Mouse (Mus musculus) heart, adult 2 months (tissue): Measurements from ENCODE around the gene Dusp2. TPM values are rescaled to one million over a fixed set of nuclear protein-coding genes. Genes with fewer than 3 reads are reported as not detected.

Experiments used
- DNase-seq, 2 experiments: peaks; one replicate each; pipeline ENCODE4 v3.0.0; 2021
- H3K27ac ChIP-seq: fragments of 200-600 bp; 2 replicates; pipeline ENCODE4 v1.8.1; 2022
- H3K27me3 ChIP-seq: fragments of 200-500 bp; 2 replicates; pipeline ENCODE4 v1.6.1; 2012; ENCODE audit warnings: mild to moderate bottlenecking, low read length, inconsistent platforms, mixed read lengths; ENCODE audit not compliant: control insufficient read depth, insufficient read depth
- H3K36me3 ChIP-seq: fragments of 200-500 bp; 2 replicates; pipeline ENCODE4 v1.6.1; 2012; ENCODE audit warnings: low read length, inconsistent platforms; ENCODE audit not compliant: control insufficient read depth, insufficient read depth
- H3K4me1 ChIP-seq: fragments of 200-500 bp; 2 replicates; pipeline ENCODE4 v1.6.1; 2011; ENCODE audit warnings: low read length; ENCODE audit not compliant: control insufficient read depth, insufficient read depth
- H3K4me3 ChIP-seq: fragments of 200-600 bp; 2 replicates; pipeline ENCODE4 v1.8.1; 2022
- H3K79me2 ChIP-seq: fragments of 200-500 bp; replicated peaks from 2 replicates; pipeline ENCODE4 v1.6.1; 2012; ENCODE audit warnings: mild to moderate bottlenecking, inconsistent platforms, low read length, moderate library complexity, mixed read lengths; ENCODE audit not compliant: control insufficient read depth, insufficient read depth
- H3K9ac ChIP-seq: fragments of 200-500 bp; 2 replicates; pipeline ENCODE4 v1.6.1; 2012; ENCODE audit warnings: low read depth, mild to moderate bottlenecking, control low read depth, inconsistent platforms, low read length, mixed read lengths
- CTCF ChIP-seq: fragments of 200-600 bp; IDR thresholded peaks from 2 replicates; pipeline ENCODE4 v1.8.1; 2022; ENCODE audit warnings: antibody characterized with exemption, mild to moderate bottlenecking, moderate library complexity
- EP300 ChIP-seq: fragments of 200-500 bp; IDR thresholded peaks from 2 replicates; pipeline ENCODE4 v1.6.1; 2011; ENCODE audit warnings: low read depth, low read length, control low read depth; ENCODE audit not compliant: insufficient read depth
- POLR2A ChIP-seq: fragments of 200-500 bp; IDR thresholded peaks from 2 replicates; pipeline ENCODE4 v1.6.1; 2011; ENCODE audit warnings: mild to moderate bottlenecking, low read depth, low read length, control low read depth; ENCODE audit not compliant: insufficient read depth
- WGBS: fragments of 180-500 bp; shearing (Covaris S2); methylation state at CpG from one replicate; pipeline ENCODE4 v1.1.7; 2018; 5-methylcytosine and 5-hydroxymethylcytosine counted together
- intact Hi-C: fragments of 180-260 bp; cut with DNase I; formaldehyde crosslinking; loops from one replicate; pipeline ENCODE4 v1.15.1; 2025
- polyA plus RNA-seq: library from polyadenylated mRNA; depleted of rRNA; stranded (reverse); fragments of >200 nt; gene quantifications from 2 replicates; pipeline ENCODE4 v1.2.3, GENCODE M21; 2012
- total RNA-seq, 2 experiments: library from RNA; stranded (reverse); gene quantifications; 2 replicates each; pipeline ENCODE4 v1.2.3; 2021

Gene Dusp2
- total and polyA plus RNA-seq, 3 experiments, result 0.44 to 1.1 (median 0.45) TPM

- 84% methylated on average over 5 of the region's 5 CpGs for WGBS
- H3K4me1 ChIP-seq, result 0 out of 2 replicates have a peak, but pooled peaks cover 1% of the 10 kb centered on the region
- no peak for DNase-seq
Observed at GRCm38 (mm10) chr2:127316431-127316830, 19.5 kb upstream of the Dusp2 start.

GRCm38 (mm10) chr2:127318136-127318535, 17.8 kb upstream of the Dusp2 start:
- 89% methylated on average over 4 of the region's 4 CpGs for WGBS
- no peaks in the 10 kb centered on the region for H3K36me3 ChIP-seq
- no peak for TF ChIP-seq POLR2A
- no peak for TF ChIP-seq EP300
- no peak for TF ChIP-seq CTCF
- no peaks in the 10 kb centered on the region for H3K27me3 ChIP-seq
- no peaks in the 10 kb centered on the region for H3K79me2 ChIP-seq
- intact Hi-C loops, result no loop called here
- H3K4me3 ChIP-seq, result no peak overlapping the region
- H3K9ac ChIP-seq, result no peak overlapping the region
- DNase-seq, result no peak
- H3K27ac ChIP-seq, result no peak overlapping the region
- H3K4me1 ChIP-seq, result 0 out of 2 replicates have a peak, but pooled peaks cover 1% of the 10 kb centered on the region

More at GRCm38 (mm10) chr2:127316431-127316830, 19.5 kb upstream of the Dusp2 start:
- H3K27ac ChIP-seq, result no peak overlapping the region
- TF ChIP-seq CTCF (no peak), EP300 (no peak), POLR2A (no peak)
- no peaks in the 10 kb centered on the region for H3K79me2 ChIP-seq
- intact Hi-C loops, result no loop called here
- no peak overlapping the region for H3K9ac ChIP-seq
- H3K4me3 ChIP-seq, result no peak overlapping the region
- H3K27me3 ChIP-seq, result no peaks in the 10 kb centered on the region
- no peaks in the 10 kb centered on the region for H3K36me3 ChIP-seq

GRCm38 (mm10) chr2:127319071-127319470, 16.9 kb upstream of the Dusp2 start:
- no peak for TF ChIP-seq POLR2A
- no peak for TF ChIP-seq EP300
- TF ChIP-seq CTCF, result no peak
- Histone ChIP-seq H3K27ac (no peak overlapping the region), H3K36me3 (no peaks in the 10 kb centered on the region), H3K4me3 (no peak overlapping the region), H3K79me2 (no peaks in the 10 kb centered on the region), H3K9ac (no peak overlapping the region), H3K4me1 (0 out of 2 replicates have a peak, but pooled peaks cover 1% of the 10 kb centered on the region), H3K27me3 (no peaks in the 10 kb centered on the region)
- intact Hi-C loops, result no loop called here
- WGBS, result 35% methylated on average over 4 of the region's 4 CpGs
- DNase-seq, result no peak

- H3K36me3 ChIP-seq, result no peaks in the 10 kb centered on the region
- no peak overlapping the region for H3K4me3 ChIP-seq
- no peak overlapping the region for H3K9ac ChIP-seq
- H3K79me2 ChIP-seq, result no peaks in the 10 kb centered on the region
- DNase-seq, result no peak
- no peaks in the 10 kb centered on the region for H3K27me3 ChIP-seq
- H3K27ac ChIP-seq, result no peak overlapping the region
- intact Hi-C loops, result no loop called here
- H3K4me1 ChIP-seq, result no peaks in the 10 kb centered on the region
- TF ChIP-seq POLR2A (no peak), EP300 (no peak), CTCF (no peak)
- WGBS, result 54% methylated on average over 6 of the region's 6 CpGs
Observed at GRCm38 (mm10) chr2:127322671-127323285, 13.2 kb upstream of the Dusp2 start.

GRCm38 (mm10) chr2:127323667-127324066, 12.3 kb upstream of the Dusp2 start:
- H3K27me3 ChIP-seq, result no peaks in the 10 kb centered on the region
- H3K9ac ChIP-seq, result no peak overlapping the region
- TF ChIP-seq POLR2A, result no peak
- TF ChIP-seq CTCF, result no peak
- no peak for TF ChIP-seq EP300
- H3K79me2 ChIP-seq, result no peaks in the 10 kb centered on the region
- 89% methylated on average over 1 of the region's 1 CpGs for WGBS
- H3K4me1 ChIP-seq, result peaks cover 2% of the 10 kb centered on the region; the same call in 1 of the 2 replicates
- intact Hi-C loops, result no loop called here
- H3K4me3 ChIP-seq, result no peak overlapping the region
- no peak for DNase-seq
- H3K36me3 ChIP-seq, result no peaks in the 10 kb centered on the region
- no peak overlapping the region for H3K27ac ChIP-seq

- 57% methylated on average over 7 of the region's 7 CpGs for WGBS
- peaks cover 2% of the 10 kb centered on the region for H3K4me1 ChIP-seq
- no peak overlapping the region for H3K4me3 ChIP-seq
- no peaks in the 10 kb centered on the region for H3K36me3 ChIP-seq
- H3K27me3 ChIP-seq, result no peaks in the 10 kb centered on the region
- TF ChIP-seq POLR2A, result no peak
- no peak for TF ChIP-seq EP300
- no peak for TF ChIP-seq CTCF
- DNase-seq, result no peak
- no peak overlapping the region for H3K27ac ChIP-seq
- intact Hi-C loops, result no loop called here
- no peaks in the 10 kb centered on the region for H3K79me2 ChIP-seq
- no peak overlapping the region for H3K9ac ChIP-seq
Observed at GRCm38 (mm10) chr2:127324456-127324855, 11.5 kb upstream of the Dusp2 start.
